Mouse (Mus musculus): ENCODE data around the gene Hist1h2bf.
"Not testable (repeated sequence)": the region's sequence is repeated elsewhere in the genome, so short reads cannot be mapped to it uniquely, and the experiment has no call there.

The Hist1h2bf gene

DNA sequence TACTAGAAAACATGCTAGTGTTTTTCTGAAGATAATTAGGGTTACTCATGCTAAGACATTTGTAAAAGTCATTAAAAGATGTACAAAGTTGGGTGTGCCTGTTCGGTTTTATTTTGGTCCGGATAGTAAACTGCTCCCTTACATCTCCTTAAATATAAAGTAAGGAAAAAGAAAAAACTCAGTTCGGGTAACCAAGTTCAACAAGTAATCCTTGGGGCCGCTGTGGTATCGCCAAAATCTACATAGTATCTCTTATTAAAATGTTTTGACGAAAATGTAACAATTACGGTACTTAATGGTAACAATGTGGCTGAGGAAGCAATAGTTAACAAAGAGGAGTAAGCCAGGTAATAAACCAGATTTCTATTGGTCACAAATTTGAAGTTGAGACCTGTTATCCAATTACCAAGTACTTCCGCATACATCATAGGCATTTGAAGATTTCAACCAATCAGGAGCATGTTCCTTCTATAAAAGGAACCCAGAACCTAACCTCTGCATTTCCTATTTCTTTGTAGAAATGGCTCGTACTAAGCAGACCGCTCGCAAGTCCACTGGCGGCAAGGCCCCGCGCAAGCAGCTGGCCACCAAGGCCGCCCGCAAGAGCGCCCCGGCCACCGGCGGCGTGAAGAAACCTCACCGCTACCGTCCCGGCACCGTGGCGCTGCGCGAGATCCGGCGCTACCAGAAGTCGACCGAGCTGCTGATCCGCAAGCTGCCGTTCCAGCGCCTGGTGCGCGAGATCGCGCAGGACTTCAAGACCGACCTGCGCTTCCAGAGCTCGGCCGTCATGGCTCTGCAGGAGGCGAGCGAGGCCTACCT, 29.8 kb downstream of the Hist1h2bf start, which contains the start of gene Hist1h3f:
Gene Hist1h3f, plus strand, starts transcription at position 88 of the 822 bp plus-strand sequence.
- DNase-seq (ENCODE audit: low read depth, low spot score), result peak; percentile 95

DNA sequence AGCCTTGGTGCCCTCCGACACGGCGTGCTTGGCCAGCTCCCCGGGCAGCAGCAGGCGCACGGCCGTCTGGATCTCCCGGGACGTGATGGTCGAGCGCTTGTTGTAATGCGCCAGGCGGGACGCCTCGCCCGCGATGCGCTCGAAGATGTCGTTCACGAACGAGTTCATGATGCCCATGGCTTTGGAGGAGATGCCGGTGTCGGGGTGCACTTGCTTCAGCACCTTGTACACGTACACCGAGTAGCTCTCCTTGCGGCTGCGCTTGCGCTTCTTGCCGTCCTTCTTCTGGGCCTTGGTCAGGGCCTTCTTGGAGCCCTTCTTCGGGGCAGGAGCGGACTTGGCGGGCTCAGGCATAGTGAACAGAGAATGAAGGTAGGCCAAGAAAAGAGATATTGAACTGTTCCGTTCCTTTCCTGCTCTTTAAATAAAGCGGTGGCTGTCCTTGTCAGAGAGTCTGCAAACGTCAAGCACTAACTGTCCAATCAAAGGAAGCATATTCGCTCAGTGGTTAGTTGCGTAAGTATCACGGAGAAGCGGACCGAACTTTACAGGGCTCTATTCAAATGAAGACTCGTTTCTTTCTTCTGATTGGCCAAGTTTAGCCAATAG, 30.9 kb downstream of the Hist1h2bf start, which contains the start of gene Hist1h2bh:
Gene Hist1h2bh, minus strand, starts transcription at position 394 of the 609 bp plus-strand sequence.
- not testable (repeated sequence) for DNase-seq (ENCODE audit: low read depth, low spot score)

DNA sequence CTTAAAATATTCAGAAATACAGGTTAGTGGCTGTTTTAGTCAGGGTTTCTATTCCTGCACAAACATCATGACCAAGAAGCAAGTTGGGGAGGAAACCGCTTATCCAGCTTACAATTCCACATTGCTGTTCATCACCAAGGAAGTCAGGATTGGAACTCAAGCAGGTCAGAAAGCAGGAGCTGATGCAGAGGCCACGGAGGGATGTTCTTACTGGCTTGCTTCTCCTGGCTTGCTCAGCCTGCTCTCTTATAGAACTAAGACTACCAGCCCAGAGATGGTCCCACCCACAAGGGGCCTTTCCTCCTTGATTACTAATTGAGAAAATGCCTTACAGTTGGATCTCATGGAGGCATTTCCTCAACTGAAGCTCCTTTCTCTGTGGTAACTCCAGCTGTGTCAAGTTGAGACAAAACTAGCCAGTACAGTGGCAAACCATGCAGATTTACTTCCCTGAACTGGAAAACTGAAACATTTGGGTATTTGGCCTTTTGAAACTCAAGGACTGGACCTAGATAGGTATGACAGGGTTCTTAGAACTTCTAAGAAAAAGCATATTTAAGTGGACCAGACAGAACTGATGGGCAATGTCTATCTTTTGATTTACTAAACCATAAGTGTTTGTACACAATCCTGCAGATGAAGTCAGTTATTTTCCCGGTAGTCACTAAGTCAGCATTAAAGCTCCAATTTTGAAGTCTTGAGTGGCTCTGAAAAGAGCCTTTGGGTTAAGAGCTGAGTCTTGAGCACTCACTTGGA, 31.6 kb downstream of the Hist1h2bf start:
- not testable (repeated sequence) for DNase-seq (ENCODE audit: low read depth, low spot score)

DNA sequence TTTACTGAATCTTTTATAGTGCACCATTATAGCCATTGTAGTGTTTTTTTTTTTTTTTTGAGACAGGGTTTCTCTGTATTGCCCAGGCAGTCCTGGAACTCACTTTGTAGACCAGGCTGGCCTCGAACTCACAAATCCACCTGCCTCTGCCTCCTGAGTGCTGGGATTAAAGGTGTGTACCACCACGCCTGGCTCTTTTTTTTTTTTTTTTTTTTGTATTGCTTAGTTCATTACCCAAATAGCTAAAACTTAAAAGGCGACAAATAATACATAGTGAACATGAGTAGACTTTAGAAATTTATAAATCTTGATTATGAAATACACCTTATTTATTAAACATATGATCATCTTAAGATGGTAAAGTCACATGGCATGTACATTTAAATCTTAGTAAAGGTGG, 32.5 kb downstream of the Hist1h2bf start:
- DNase-seq (ENCODE audit: low read depth, low spot score), result no peak

DNA sequence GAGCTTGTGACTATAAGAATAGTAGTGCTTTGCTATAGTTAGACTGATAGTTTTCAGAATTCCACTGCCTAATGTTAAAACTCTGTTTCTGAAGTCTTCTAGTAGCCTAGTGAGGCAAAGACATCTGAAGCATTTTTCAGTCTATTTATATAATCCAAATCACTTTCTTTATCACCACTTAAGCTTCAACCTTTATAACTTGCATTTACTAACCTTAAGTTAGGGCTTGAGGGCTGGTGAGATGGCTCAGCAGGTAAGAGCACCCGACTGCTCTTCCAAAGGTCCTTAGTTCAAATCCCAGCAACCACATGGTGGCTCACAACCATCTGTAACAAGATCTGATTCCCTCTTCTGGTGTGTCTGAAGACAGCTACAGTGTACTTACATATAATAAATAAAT, 34.2 kb downstream of the Hist1h2bf start:
- DNase-seq (ENCODE audit: low read depth, low spot score), result not testable (repeated sequence)

DNA sequence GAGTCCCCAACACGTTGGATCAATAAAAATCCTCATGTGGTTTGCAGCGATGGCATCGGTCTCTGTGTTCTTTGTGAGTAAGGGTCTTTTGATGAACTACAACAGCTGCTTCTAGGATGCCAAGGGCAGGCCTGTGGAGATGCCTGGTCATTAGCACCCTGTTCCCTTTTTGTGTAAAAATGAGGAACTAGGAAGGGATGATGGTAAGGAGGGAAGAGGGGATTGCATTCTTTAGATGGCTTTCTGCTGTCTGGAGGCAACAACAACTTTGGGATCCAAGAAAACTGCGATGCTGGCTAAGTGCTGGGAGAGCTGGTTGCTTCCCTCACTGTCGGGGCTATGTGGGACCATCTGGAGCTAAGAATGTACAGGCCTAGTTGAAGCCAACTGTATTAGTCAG, 35.7 kb downstream of the Hist1h2bf start:
- no peak for DNase-seq (ENCODE audit: low read depth, low spot score)

DNA sequence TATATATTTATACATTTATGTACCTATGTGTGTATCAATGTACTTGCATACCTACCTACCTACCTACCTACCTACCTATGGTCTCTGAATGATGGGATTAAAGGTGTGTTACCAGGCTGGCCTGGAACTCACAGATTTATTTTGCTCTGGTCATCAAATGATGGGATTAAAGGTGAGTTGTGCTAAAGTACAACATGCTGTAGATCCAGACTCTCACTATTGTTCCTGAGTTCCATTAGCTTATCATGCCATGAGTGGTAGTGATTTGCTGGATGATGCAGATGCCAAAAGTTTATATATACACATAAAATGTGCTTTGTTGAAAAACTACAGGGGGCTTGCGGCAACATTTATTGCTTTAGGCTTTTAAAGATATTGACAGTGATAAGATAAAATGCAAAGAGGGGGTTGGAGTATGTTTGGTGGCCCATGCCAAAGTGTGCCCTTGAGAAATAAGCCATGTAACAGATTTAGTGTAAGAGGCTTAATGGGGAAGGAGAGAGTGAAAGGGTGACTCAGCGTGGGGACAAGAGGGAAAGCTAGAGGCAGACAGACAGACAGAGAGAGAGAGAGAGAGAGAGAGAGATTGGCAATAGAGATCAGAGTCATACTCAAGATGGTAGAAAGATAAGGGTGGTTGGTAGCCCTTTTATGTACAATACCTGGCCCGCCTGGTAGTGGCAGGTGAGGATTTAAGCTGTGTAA, 36.8 kb downstream of the Hist1h2bf start:
- DNase-seq (ENCODE audit: low read depth, low spot score), result no peak

DNA sequence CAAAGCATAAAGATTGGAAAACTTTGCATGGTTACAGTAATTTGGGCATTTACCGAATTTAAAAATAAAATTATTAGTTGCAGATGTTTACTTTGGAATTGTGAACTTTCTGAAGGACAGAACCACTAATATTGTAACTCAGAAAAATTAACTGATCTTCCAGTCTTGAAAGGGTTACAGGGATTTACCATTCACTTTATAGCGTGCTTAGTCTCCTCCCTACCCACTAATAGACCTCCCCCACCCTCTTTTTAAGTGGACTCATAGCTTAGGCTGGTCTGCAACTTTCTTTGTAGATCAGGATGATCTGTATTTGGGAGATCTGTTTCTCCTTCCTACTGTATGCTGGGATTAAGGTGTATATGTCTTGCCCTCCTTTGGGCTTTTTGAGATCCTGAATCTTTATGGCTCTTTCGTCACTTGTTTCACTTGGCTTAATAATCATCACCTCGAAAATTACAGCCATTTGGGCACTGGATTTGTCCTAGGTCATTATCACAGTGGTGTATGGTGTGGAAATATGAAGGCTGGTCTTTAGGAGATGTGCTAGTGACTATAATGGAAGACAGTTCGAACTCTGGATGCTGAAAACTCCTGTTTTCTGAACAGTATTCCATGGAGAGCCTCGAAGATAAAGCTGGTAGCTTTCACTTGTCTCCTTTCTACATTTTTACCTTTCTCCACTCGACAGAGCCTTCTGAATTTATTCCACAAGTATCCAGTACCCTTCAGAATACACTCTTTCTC, 37.7 kb downstream of the Hist1h2bf start:
- DNase-seq (ENCODE audit: low read depth, low spot score), result no peak

DNA sequence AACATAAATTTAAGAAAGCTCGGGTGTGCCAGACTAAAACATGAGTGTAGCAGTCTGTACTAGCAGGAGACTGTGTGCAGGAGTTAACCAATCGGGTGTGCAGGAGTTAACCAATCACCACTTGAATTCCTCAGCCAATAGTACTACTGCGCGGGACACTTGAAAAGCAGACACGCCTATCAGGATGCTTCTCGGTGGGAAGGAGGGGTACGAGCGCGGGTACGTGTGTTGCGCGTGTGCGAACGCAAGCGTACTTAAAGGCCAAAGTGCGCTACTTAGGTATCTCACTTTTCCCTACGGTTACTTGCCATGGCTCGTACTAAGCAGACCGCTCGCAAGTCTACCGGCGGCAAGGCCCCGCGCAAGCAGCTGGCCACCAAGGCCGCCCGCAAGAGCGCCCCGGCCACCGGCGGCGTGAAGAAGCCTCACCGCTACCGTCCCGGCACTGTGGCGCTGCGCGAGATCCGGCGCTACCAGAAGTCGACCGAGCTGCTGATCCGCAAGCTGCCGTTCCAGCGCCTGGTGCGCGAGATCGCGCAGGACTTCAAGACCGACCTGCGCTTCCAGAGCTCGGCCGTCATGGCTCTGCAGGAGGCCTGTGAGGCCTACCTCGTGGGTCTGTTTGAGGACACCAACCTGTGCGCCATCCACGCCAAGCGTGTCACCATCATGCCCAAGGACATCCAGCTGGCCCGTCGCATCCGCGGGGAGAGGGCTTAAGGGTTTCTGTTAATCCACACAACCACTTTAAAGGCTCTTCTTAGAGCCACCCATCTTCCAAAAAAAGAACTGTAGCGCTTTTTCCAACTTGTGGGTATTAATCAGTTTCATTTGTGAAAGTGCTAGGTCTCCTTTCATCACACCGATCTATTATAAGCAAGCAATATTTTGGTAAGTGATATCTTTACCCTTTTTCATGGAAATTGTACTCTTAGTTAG, 38.6 kb downstream of the Hist1h2bf start, which contains the start of gene Hist1h3g:
Gene Hist1h3g, plus strand, starts transcription at position 286 of the 939 bp plus-strand sequence.
- peak; percentile 93 for DNase-seq (ENCODE audit: low read depth, low spot score)

DNA sequence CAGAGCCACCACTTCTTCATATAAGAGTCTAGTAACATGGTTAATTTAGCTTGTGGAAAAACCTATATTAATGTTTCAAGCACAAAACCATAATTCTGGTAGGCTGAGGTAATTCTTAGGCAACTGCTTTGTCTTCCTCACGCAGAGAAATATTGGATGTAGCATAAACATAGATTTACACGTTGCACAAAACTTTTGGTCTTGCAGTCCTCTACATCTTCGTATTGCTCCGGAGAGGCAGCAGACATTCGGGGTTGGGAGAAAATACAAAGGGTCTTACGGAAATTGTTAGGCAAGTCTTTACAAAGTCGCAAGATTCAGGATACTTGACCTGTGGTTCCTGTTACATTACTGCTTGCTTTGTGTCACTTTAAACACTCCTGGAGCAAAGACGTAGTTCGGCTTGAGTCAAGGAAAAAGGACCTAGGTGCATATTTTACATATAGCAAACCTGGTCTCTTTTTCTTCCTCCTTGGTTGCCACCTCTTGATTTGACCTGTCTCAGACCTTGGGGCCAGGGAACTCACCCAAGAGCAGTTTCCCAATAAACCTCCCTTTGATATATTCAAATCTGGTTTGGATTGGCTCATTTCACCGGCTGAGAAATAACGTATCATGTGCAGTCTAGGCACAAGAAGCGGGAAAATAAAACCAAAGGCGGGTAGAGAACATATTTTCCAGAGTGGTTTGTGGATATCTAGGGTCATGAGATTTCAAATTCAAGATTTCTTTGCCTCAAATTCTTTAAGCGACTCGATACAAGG, 39.4 kb downstream of the Hist1h2bf start:
- DNase-seq (ENCODE audit: low read depth, low spot score), result no peak

DNA sequence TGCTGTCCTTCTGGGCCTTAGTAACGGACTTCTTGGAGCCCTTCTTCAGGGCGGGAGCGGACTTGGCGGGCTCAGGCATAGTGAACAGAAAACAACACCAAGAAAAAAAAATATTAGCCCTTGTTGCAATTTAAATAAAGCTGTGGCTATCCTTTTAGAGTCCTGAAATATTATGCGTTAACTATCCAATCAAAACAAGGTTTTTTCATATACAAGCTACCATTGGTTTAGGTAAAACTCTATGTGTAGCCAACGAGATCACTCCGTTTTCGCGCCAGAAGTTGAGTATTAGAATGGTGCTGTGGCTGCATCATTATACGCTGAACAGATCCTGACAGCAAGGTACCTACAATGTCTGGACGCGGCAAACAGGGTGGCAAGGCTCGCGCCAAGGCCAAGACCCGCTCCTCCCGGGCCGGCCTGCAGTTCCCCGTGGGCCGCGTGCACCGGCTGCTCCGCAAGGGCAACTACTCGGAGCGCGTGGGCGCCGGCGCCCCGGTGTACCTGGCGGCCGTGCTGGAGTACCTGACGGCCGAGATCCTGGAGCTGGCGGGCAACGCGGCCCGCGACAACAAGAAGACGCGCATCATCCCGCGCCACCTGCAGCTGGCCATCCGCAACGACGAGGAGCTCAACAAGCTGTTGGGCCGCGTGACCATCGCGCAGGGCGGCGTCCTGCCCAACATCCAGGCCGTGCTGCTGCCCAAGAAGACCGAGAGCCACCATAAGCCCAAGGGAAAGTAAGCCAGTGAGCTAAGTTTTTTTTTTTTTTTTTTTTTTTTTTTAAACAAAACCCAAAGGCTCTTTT, 40.2 kb downstream of the Hist1h2bf start, which contains the start of gene Hist1h2af:
Gene Hist1h2af, plus strand, starts transcription at position 347 of the 808 bp plus-strand sequence.
- not testable (repeated sequence) for DNase-seq (ENCODE audit: low read depth, low spot score)

DNA sequence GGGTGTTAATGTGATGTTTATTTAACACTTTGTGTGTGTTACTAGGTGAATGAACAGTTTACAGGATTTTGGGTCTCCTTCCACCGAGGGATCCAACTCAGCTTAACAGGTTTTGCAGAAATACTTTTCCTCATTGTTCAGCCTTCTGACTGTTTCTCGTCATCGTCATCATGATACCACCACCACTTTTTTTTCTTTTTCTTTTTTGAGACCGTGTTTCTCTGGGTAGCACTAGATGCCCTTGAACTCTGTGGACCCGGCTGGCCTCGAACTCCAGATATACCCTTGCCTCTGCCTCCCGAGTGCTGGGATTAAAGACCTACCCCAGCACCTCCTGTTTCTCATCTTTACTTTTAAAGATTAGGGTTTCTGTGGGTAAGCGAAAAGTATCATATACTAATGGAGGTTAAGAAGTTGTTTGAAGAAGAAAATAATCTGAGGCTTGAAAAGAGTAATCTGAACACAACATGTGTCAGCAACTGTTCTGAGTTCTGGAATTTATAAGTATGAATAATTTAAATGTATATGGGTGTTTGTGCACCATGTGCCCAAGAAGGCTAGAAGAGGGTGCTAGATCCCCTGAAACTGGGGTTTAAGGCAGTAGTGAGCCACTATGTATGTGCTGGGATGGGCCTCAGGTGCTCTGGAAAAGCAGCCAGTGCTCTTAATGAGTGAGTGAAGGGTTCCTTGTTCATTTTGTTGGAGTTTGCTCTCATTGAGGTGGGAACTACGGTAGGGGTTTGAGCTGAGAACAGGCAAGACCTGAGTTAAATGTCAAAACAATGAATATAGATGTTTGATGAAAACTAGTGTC, 41.5 kb downstream of the Hist1h2bf start:
- DNase-seq (ENCODE audit: low read depth, low spot score), result no peak

DNA sequence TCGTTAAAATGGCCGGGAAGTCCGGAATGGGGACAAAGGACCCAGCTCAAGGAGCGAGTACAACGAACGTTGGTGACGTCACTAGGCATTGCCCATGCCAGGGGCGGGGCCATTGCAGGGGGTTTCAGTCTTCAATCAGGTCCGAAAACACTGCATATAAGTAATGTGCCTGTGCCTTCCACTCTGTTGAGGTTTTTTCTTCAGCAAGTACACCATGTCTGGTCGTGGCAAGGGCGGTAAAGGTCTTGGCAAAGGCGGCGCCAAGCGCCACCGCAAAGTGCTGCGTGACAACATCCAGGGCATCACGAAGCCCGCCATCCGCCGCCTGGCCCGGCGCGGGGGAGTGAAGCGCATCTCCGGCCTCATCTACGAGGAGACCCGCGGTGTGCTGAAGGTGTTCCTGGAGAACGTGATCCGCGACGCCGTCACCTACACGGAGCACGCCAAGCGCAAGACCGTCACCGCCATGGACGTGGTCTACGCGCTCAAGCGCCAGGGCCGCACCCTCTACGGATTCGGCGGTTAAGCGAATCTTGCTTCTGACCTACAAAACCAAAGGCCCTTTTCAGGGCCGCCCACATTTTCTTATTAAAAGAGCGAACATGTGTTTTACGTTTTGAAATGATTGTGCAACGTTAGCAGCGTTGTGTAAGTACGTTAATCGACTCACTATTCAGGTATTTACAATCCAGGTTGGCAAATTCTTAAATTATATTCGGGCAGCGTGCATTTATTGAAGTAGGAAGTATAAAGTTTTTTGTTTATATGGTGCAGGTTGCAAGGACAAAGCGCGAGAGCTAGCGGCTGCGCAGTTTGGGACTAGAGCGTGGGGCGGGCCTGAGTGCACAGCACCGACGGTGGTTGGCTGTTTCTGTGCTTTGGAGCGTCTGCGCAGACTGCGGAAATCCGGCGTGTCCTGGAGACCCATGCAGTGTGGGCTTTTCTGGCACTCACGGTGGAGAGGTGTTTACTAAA, 42.8 kb downstream of the Hist1h2bf start, which contains the start of gene Hist1h4h:
Gene Hist1h4h, plus strand, starts transcription at position 150 of the 975 bp plus-strand sequence.
- peak; percentile 95 for DNase-seq (ENCODE audit: low read depth, low spot score)

DNA sequence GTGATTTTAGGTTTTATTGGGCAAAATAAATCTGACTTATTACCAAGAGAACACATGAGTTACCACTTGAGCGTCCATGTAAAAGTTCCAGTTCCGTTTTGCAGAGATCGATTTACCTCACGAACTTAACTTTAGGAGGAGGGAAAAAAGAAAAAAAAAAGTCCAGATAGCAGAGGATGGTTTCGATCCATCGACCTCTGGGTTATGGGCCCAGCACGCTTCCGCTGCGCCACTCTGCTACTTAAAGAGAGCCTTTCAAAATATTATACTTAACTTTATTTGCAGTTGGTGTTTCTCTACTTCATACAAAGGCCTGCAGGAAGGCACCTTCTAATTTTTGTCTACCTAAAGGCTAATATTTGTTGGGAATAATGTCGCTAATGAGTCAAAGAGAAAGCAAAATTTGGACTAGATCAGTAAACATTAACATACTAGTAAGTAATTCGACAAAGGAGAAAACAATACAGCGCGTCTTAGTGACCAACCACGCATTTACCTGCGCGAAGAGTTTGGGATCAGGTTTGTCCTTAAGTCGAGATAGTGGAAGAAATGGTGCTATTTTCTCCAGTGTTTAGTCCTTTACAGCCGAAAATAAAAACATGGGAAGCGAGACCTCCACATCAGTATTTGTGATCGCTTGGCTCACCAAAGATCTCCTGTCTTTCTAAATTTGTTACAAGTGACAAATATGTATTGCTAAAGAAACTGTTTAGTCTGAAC, 43.7 kb downstream of the Hist1h2bf start:
- no peak for DNase-seq (ENCODE audit: low read depth, low spot score)
